In the genomic region with DNA sequence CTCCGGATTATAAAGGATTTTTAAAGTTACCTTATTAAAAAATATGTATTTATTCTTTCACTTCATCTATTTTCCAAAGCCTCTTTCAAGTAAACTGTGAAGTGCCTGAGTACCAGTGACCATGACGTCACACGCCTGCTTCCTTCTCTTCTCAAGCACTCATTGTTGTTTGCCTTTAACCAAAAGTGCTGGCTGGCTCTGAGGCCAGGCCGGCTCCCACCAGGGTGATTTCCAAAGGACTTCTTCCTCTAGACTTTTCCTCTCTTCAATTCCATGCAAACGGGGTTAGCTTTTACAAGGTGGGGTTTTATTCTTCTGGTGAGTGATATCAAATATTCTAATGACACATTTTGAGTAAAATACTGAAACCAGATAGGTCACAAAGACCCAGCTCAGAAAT, we compare ENCODE assay signal across 9 mouse cellular contexts. TPM values are rescaled to one million over a fixed set of nuclear protein-coding genes. Genes with fewer than 3 reads are reported as not detected.
A peak's percentile ranks its signal among the peaks of the same experiment; 100 is the strongest.
DNase-seq lines count a peak whose midpoint lies in the region; ATAC-seq and TF ChIP-seq lines count a peak whose summit lies in the region.
"Had no signal": no experiment of that assay in that cellular context is flagged by ENCODE, and none has a peak within 500 bp of the region (broad histone marks: within the 10 kb centered on the region; RNA-seq: fewer than 3 reads in every experiment).

No protein-coding gene starts in this region.

- H3K36me3 ChIP-seq in forebrain, embryonic 15.5 days: peaks cover 14% of the 10 kb centered on the region; the same call in 1 of the 2 replicates
- peaks cover 2% of the 10 kb centered on the region; the same call in 1 of the 2 replicates for H3K36me3 ChIP-seq in lung, embryonic 15.5 days

- TF ChIP-seq CTCF in gastrocnemius, adult 2 months (IDR thresholded peaks at IDR 0.05): no peak

- intact Hi-C loops in gastrocnemius, adult 2 months (cut with DNase I): no loop called here

- H3K9ac ChIP-seq in forebrain, embryonic 15.5 days (replicated peaks): peak overlapping the region; percentile 99
- 0 out of 2 replicates have a peak overlapping the region, but pooled peaks have one; percentile 82 for H3K9ac ChIP-seq in lung, embryonic 15.5 days

- H3K4me1 ChIP-seq in forebrain, embryonic 15.5 days: peaks cover 26% of the 10 kb centered on the region
- H3K4me1 ChIP-seq in lung, embryonic 15.5 days: peaks cover 13% of the 10 kb centered on the region

- DNase-seq in gastrocnemius, adult 2 months: no peak
- no peak for DNase-seq in gastrocnemius, adult 18-20 months (ENCODE audit: low spot score)
- DNase-seq in NIH3T3 (ENCODE audit: low read depth): peak; percentile 76
- peak; percentile 85 for DNase-seq in induced T-regulatory cell, adult 2 months (ENCODE audit: low read depth)
- DNase-seq in retina, postnatal 1 day: peak; percentile 48
- DNase-seq in cerebellum, postnatal 4 days (ENCODE audit: low spot score in 2 of 2): no peak

- ATAC-seq in forebrain, embryonic 15.5 days (replicated peaks): no peak
- ATAC-seq in lung, embryonic 15.5 days (ENCODE audit: borderline replicate concordance, extremely low read depth, low FRiP score, low TSS enrichment): no peak

- no peak overlapping the region; the same call in 1 of the 2 replicates for H3K27ac ChIP-seq in gastrocnemius, adult 2 months
- H3K27ac ChIP-seq in forebrain, embryonic 15.5 days (replicated peaks): peak overlapping the region; percentile 98
- peak overlapping the region; percentile 91; the same call in 1 of the 2 replicates for H3K27ac ChIP-seq in lung, embryonic 15.5 days

- no peaks in the 10 kb centered on the region for H3K9me3 ChIP-seq in forebrain, embryonic 15.5 days
- H3K9me3 ChIP-seq in lung, embryonic 15.5 days: no peaks in the 10 kb centered on the region

- H3K4me2 ChIP-seq in forebrain, embryonic 15.5 days (replicated peaks): peak overlapping the region; percentile 85
- H3K4me2 ChIP-seq in lung, embryonic 15.5 days: peak overlapping the region; percentile 77

- H3K27me3 ChIP-seq in forebrain, embryonic 15.5 days: no peaks in the 10 kb centered on the region
- H3K27me3 ChIP-seq in lung, embryonic 15.5 days: no peaks in the 10 kb centered on the region

- 2% methylated on average over 5 of the region's 5 CpGs for WGBS in forebrain, embryonic 15.5 days
- WGBS in lung, embryonic 15.5 days: 2% methylated on average over 5 of the region's 5 CpGs

- H3K4me3 ChIP-seq in gastrocnemius, adult 2 months: peak overlapping the region; percentile 96
- H3K4me3 ChIP-seq in forebrain, embryonic 15.5 days: peak overlapping the region; percentile 83
- peak overlapping the region; percentile 84 for H3K4me3 ChIP-seq in lung, embryonic 15.5 days

RNA-seq across cellular contexts. Expression of gene Arl4c, which starts 2.6 kb away (rescaled TPM):
- total RNA-seq in gastrocnemius, adult 2 months (2021): under 1 TPM; 0.48 to 0.56 TPM
- total RNA-seq in gastrocnemius, adult 18-20 months (2021): under 1 TPM; 0.39 to 0.52 TPM
- polyA plus RNA-seq in forebrain, embryonic 15.5 days (2015; fragmentation: Nextera tagmentation; extraction: Ambion mirVana): 38.1 and 42.4 TPM in 2 replicates
- polyA plus RNA-seq in lung, embryonic 15.5 days (2015; fragmentation: Nextera tagmentation; extraction: Ambion mirVana): 21.7 and 23.3 TPM in 2 replicates
- total RNA-seq: MEL had no signal

Comparison
In these comparisons a context has a peak if more than half of its experiments do, and no peak if none do; other contexts are left out.
1. DNase-seq: peak in NIH3T3 (single experiment), induced T-regulatory cell, adult 2 months (single experiment) and retina, postnatal 1 day (single experiment); none in gastrocnemius, adult 2 months (single experiment), gastrocnemius, adult 18-20 months (single experiment) and cerebellum, postnatal 4 days (0 of 2).
2. Peak in every context shown above with its lines, with median percentiles within 50 percentile points of each other: H3K4me3 ChIP-seq.